28 mouse cellular contexts compared by ENCODE assay signal in the genomic region with DNA sequence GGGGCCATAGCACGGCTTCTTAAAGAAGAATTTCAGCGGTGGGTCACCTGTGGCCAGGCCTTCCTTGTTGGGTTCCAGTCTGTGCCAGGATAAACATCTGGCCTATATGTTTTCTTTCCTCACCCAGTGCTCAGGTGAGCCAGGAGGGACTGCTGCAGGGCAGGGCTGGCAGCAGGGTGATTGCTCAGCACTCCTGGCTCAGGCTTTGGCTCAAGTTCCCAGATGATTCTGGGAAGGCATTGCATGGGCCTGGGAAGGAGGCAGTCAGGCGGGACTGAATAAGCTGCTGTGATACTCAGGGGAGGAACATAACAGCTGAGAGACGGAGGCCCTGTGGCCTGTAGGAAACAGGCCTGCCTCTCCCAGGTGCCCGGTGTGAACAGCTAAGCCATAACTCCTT. TPM values are rescaled to one million over a fixed set of nuclear protein-coding genes. Genes with fewer than 3 reads are reported as not detected.
A peak's percentile ranks its signal among the peaks of the same experiment; 100 is the strongest.
DNase-seq lines count a peak whose midpoint lies in the region; ATAC-seq and TF ChIP-seq lines count a peak whose summit lies in the region.
"Had no signal": no experiment of that assay in that cellular context is flagged by ENCODE, and none has a peak within 500 bp of the region (broad histone marks: within the 10 kb centered on the region; RNA-seq: fewer than 3 reads in every experiment).

No protein-coding gene starts in this region.

- no peak overlapping the region for H3K4me2 ChIP-seq in midbrain, embryonic 11.5 days
- H3K4me2 ChIP-seq in midbrain, embryonic 15.5 days, result no peak overlapping the region
- H3K4me2 ChIP-seq in forebrain, postnatal 0 days (ENCODE audit: low read depth), result no peak overlapping the region
- H3K4me2 ChIP-seq: embryonic facial prominence, embryonic 12.5 days; forebrain, embryonic 12.5 days; heart, embryonic 15.5 days; hindbrain, embryonic 14.5 days had no signal

- no peak for TF ChIP-seq CTCF in small intestine, adult 2 months (IDR thresholded peaks at IDR 0.05; ENCODE audit: extremely low read depth, insufficient read length, insufficient replicate concordance, low read depth, low read length)
- TF ChIP-seq CTCF in forebrain, postnatal 0 days (IDR thresholded peaks at IDR 0.05; ENCODE audit: low read depth), result no peak

- no peak overlapping the region for H3K27ac ChIP-seq in midbrain, embryonic 11.5 days (ENCODE audit: low read depth, low read length)
- H3K27ac ChIP-seq in midbrain, embryonic 15.5 days, result no peak overlapping the region
- peak overlapping the region; percentile 91 for H3K27ac ChIP-seq in small intestine, adult 2 months (ENCODE audit: insufficient read depth, low read depth, low read length)
- H3K27ac ChIP-seq in forebrain, postnatal 0 days (ENCODE audit: low read depth, low read length), result no peak overlapping the region
- H3K27ac ChIP-seq: embryonic facial prominence, embryonic 12.5 days; forebrain, embryonic 12.5 days; heart, embryonic 15.5 days; hindbrain, embryonic 14.5 days; left cerebral cortex, adult 2 months; macrophage had no signal

- DNase-seq in midbrain, embryonic 11.5 days (ENCODE audit: low spot score, missing footprints), result peak; percentile 57
- peak; percentile 76 to 78 for DNase-seq in kidney, adult 8-10 months
- DNase-seq in kidney, postnatal 10 days, result peak; percentile 41
- no peak for DNase-seq in retina, postnatal 1 day
- DNase-seq in thymus, postnatal 10 days (ENCODE audit: low spot score in 2 of 2), result no peak
- DNase-seq in forebrain, postnatal 0 days, result no peak
- DNase-seq: cerebellum, adult 11-12 months; cerebellum, postnatal 25 days; gastrocnemius, postnatal 36 days; heart, postnatal 4 days; left cerebral cortex, postnatal 4 days; liver; right cerebral cortex, postnatal 14 days; spleen, adult 18-20 months; thymus, postnatal 36 days had no signal

- TF ChIP-seq POLR2A in small intestine, adult 2 months (IDR thresholded peaks at IDR 0.05; ENCODE audit: low read depth, low read length), result no peak

- WGBS in midbrain, embryonic 11.5 days, result 73% methylated on average over 5 of the region's 5 CpGs
- 81% methylated on average over 5 of the region's 5 CpGs for WGBS in midbrain, embryonic 15.5 days
- WGBS in small intestine, adult 2 months, result 25% methylated on average over 5 of the region's 5 CpGs
- WGBS in forebrain, postnatal 0 days, result 78% methylated on average over 5 of the region's 5 CpGs

- no peak overlapping the region for H3K4me3 ChIP-seq in midbrain, embryonic 11.5 days (ENCODE audit: low read depth, low read length)
- H3K4me3 ChIP-seq in midbrain, embryonic 15.5 days, result no peak overlapping the region
- no peak overlapping the region for H3K4me3 ChIP-seq in small intestine, adult 2 months (ENCODE audit: low read depth, low read length)
- no peak overlapping the region for H3K4me3 ChIP-seq in forebrain, postnatal 0 days (ENCODE audit: low read depth, low read length)
- H3K4me3 ChIP-seq: embryonic facial prominence, embryonic 12.5 days; forebrain, embryonic 12.5 days; heart, embryonic 15.5 days; left cerebral cortex, adult 2 months had no signal

- H3K27me3 ChIP-seq in midbrain, embryonic 11.5 days (ENCODE audit: control insufficient read depth, insufficient read depth, low read length), result no peaks in the 10 kb centered on the region
- H3K27me3 ChIP-seq in midbrain, embryonic 15.5 days (replicated peaks), result no peaks in the 10 kb centered on the region
- H3K27me3 ChIP-seq in small intestine, adult 2 months (ENCODE audit: control insufficient read depth, insufficient read depth, low read length), result no peaks in the 10 kb centered on the region
- H3K27me3 ChIP-seq in forebrain, postnatal 0 days (ENCODE audit: insufficient read depth, low read length), result no peaks in the 10 kb centered on the region
- H3K27me3 ChIP-seq: embryonic facial prominence, embryonic 12.5 days; heart, embryonic 15.5 days had no signal

- no peaks in the 10 kb centered on the region for H3K9me3 ChIP-seq in midbrain, embryonic 11.5 days (ENCODE audit: control insufficient read depth, low read length)
- H3K9me3 ChIP-seq in midbrain, embryonic 15.5 days, result no peaks in the 10 kb centered on the region
- H3K9me3 ChIP-seq in forebrain, postnatal 0 days (ENCODE audit: low read length), result no peaks in the 10 kb centered on the region
- H3K9me3 ChIP-seq: embryonic facial prominence, embryonic 12.5 days; forebrain, embryonic 12.5 days; heart, embryonic 15.5 days had no signal

- no peak overlapping the region for H3K9ac ChIP-seq in midbrain, embryonic 11.5 days (ENCODE audit: low read length)
- H3K9ac ChIP-seq in midbrain, embryonic 15.5 days, result no peak overlapping the region
- H3K9ac ChIP-seq in forebrain, postnatal 0 days, result no peak overlapping the region
- H3K9ac ChIP-seq: embryonic facial prominence, embryonic 12.5 days; forebrain, embryonic 12.5 days; heart, embryonic 15.5 days; hindbrain, embryonic 14.5 days had no signal

- H3K36me3 ChIP-seq in midbrain, embryonic 11.5 days (ENCODE audit: control insufficient read depth, insufficient read depth, low read length), result no peaks in the 10 kb centered on the region
- H3K36me3 ChIP-seq in midbrain, embryonic 15.5 days (replicated peaks), result no peaks in the 10 kb centered on the region
- peaks cover 11% of the 10 kb centered on the region for H3K36me3 ChIP-seq in small intestine, adult 2 months (ENCODE audit: control insufficient read depth, insufficient read depth, low read length)
- H3K36me3 ChIP-seq in forebrain, postnatal 0 days (ENCODE audit: insufficient read depth), result no peaks in the 10 kb centered on the region
- H3K36me3 ChIP-seq: embryonic facial prominence, embryonic 12.5 days; forebrain, embryonic 12.5 days; heart, embryonic 15.5 days had no signal

- ATAC-seq in midbrain, embryonic 11.5 days (ENCODE audit: low FRiP score), result no peak
- no peak for ATAC-seq in midbrain, embryonic 15.5 days (replicated peaks)
- no peak for ATAC-seq in forebrain, postnatal 0 days
- ATAC-seq: CD4-positive, CD25-positive, alpha-beta regulatory T cell, adult 4 months had no signal

- no peaks in the 10 kb centered on the region for H3K4me1 ChIP-seq in midbrain, embryonic 11.5 days (ENCODE audit: control insufficient read depth, insufficient read depth, low read length)
- no peaks in the 10 kb centered on the region for H3K4me1 ChIP-seq in midbrain, embryonic 15.5 days
- H3K4me1 ChIP-seq in small intestine, adult 2 months (ENCODE audit: control insufficient read depth, insufficient read depth, insufficient read length, low read length), result peaks cover 33% of the 10 kb centered on the region
- H3K4me1 ChIP-seq in forebrain, postnatal 0 days (ENCODE audit: insufficient read depth), result no peaks in the 10 kb centered on the region
- H3K4me1 ChIP-seq: embryonic facial prominence, embryonic 12.5 days; forebrain, embryonic 12.5 days; heart, embryonic 15.5 days had no signal

RNA-seq across cellular contexts. Expression of gene Tmprss4, which starts 1.3 kb away (rescaled TPM):
- polyA plus RNA-seq in midbrain, embryonic 11.5 days (2014; fragmentation: Nextera tagmentation; extraction: Ambion mirVana), result not detected in 2 replicates
- polyA plus RNA-seq in midbrain, embryonic 15.5 days (2015; fragmentation: Nextera tagmentation; extraction: Ambion mirVana), result not detected in 2 replicates
- 65.3 and 108 TPM in 2 replicates for polyA plus RNA-seq in small intestine, adult 2 months (2012; rRNA removed)
- not detected in 2 replicates for total RNA-seq in forebrain, postnatal 0 days (2014; rRNA removed)
- not detected in 2 replicates for polyA plus RNA-seq in forebrain, postnatal 0 days (2015; fragmentation: Nextera tagmentation; extraction: Ambion mirVana)
- total RNA-seq: adrenal gland, adult 18-20 months; gastrocnemius, adult 18-20 months; gastrocnemius, postnatal 36 days; heart, postnatal 4 days; left cerebral cortex, adult 2 months; left cerebral cortex, postnatal 4 days had no signal
- polyA plus RNA-seq: CD4-positive, CD25-positive, alpha-beta regulatory T cell, adult 4 months; hindbrain, embryonic 14.5 days; midbrain, postnatal 0 days had no signal

RNA-seq across cellular contexts. Expression of gene BC049352, which starts 23.3 kb away (rescaled TPM):
- not detected in 2 replicates for polyA plus RNA-seq in midbrain, embryonic 11.5 days (2014; fragmentation: Nextera tagmentation; extraction: Ambion mirVana)
- polyA plus RNA-seq in midbrain, embryonic 15.5 days (2015; fragmentation: Nextera tagmentation; extraction: Ambion mirVana), result not detected in 2 replicates
- 0.10 TPM in 1 of 2 replicates, not detected in the other for polyA plus RNA-seq in small intestine, adult 2 months (2012; rRNA removed)
- total RNA-seq in forebrain, postnatal 0 days (2014; rRNA removed), result 0.38 TPM in 1 of 2 replicates, not detected in the other
- polyA plus RNA-seq in forebrain, postnatal 0 days (2015; fragmentation: Nextera tagmentation; extraction: Ambion mirVana), result 0.28 and 0.47 TPM in 2 replicates
- total RNA-seq: heart, postnatal 4 days; left cerebral cortex, postnatal 4 days; midbrain, postnatal 0 days had no signal
- polyA plus RNA-seq: heart, embryonic 15.5 days; hindbrain, embryonic 14.5 days; intestine, embryonic 14.5 days had no signal

Comparison
In these comparisons a context has a peak if more than half of its experiments do, and no peak if none do; other contexts are left out.
1. DNase-seq: peak in midbrain, embryonic 11.5 days (single experiment), kidney, adult 8-10 months (2 of 2) and kidney, postnatal 10 days (single experiment); none in retina, postnatal 1 day (single experiment), thymus, postnatal 10 days (0 of 2) and forebrain, postnatal 0 days (single experiment).
2. RNA of gene Tmprss4, which starts 1.3 kb away (polyA plus RNA-seq): 65.3 to 108 TPM in small intestine, adult 2 months; not detected in midbrain, embryonic 11.5 days, not detected in midbrain, embryonic 15.5 days and not detected in forebrain, postnatal 0 days; every median in the first group is over 10 times any median in the second.